Mouse (Mus musculus): ENCODE results near the gene Lrrc47. TPM values are rescaled to one million over a fixed set of nuclear protein-coding genes. Genes with fewer than 3 reads are reported as not detected.

The Lrrc47 gene
- 11.6 and 11.9 TPM in 2 replicates for polyA plus RNA-seq (2014; fragmentation: Nextera tagmentation; extraction: Ambion mirVana)

DNA sequence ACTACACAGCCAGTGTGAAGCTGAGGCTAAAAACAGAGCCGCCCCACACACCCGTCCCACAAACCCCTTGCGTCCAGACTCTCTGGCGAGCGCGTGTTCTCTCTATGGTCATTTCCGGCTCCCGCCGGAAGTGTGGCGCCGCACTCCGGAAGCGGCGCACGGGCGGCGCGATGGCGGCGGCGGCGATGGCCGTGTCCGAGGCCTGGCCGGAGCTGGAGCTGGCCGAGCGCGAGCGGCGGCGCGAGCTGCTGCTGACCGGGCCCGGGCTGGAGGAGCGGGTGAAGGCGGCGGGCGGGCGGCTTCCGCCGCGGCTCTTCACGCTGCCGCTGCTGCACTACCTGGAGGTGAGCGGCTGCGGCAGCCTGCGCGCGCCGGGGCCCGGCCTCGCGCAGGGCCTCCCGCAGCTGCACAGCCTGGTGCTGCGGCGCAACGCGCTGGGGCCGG lies at the start of gene Lrrc47:
TSS of gene Lrrc47 (plus strand) at position 86 of the 444 bp plus-strand sequence.
- peak within 1 kb of the TSS; percentile 94 for H3K4me2 ChIP-seq (ENCODE audit: low read depth, low read length)
- peak; percentile 94 for DNase-seq (ENCODE audit: low spot score)
- ATAC-seq (ENCODE audit: low read depth), result peak; percentile 96
- peak within 1 kb of the TSS; percentile 84 for H3K4me3 ChIP-seq (ENCODE audit: low read depth, low read length)
- H3K36me3 ChIP-seq (ENCODE audit: control insufficient read depth, insufficient read depth, low read length), result peaks cover 27% of the 10 kb centered on the region
- H3K27ac ChIP-seq (replicated peaks; ENCODE audit: low read depth, low read length), result peak within 1 kb of the TSS; percentile 52; the same call in 1 of the 2 replicates
- peaks cover 12% of the 10 kb centered on the region for H3K4me1 ChIP-seq (ENCODE audit: control insufficient read depth, insufficient read depth, low read length)
- no peaks in the 10 kb centered on the region for H3K27me3 ChIP-seq (replicated peaks; ENCODE audit: control insufficient read depth, insufficient read depth, low read length)
- under 1% methylated on average over 16 of the region's 59 CpGs for WGBS
- no peaks in the 10 kb centered on the region for H3K9me3 ChIP-seq (ENCODE audit: control insufficient read depth, low read length)
- H3K9ac ChIP-seq (ENCODE audit: low read depth, low read length), result peak within 1 kb of the TSS; percentile 95

DNA sequence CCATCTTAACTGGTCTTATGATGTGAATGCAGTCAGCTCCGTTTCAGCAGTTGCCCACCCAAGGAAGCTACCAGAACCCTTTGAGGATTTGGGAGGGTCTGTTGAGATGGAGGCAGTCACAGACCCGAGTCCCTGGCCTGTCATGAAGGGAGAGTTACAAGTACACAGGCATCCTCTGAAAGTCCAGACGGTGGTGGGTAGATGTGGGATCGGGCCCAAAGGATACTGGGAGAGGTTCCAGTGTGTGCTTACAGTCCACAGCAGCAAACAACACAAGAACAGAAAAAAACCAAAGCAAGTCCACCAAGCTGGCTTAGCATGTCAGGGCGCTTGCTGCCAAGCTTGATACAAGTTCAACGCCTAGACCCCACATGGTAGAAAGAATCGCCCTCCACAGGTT lies 48.9 kb upstream of the Lrrc47 start:
- peaks cover 55% of the 10 kb centered on the region for H3K36me3 ChIP-seq (ENCODE audit: control insufficient read depth, insufficient read depth, low read length)
- WGBS, result 80% methylated on average over 7 of the region's 7 CpGs
- H3K27me3 ChIP-seq (replicated peaks; ENCODE audit: control insufficient read depth, insufficient read depth, low read length), result no peaks in the 10 kb centered on the region
- no peak overlapping the region for H3K4me2 ChIP-seq (ENCODE audit: low read depth, low read length)
- H3K27ac ChIP-seq (replicated peaks; ENCODE audit: low read depth, low read length), result no peak overlapping the region
- no peaks in the 10 kb centered on the region for H3K9me3 ChIP-seq (ENCODE audit: control insufficient read depth, low read length)
- 0 out of 2 replicates have a peak, but pooled peaks cover 8% of the 10 kb centered on the region for H3K4me1 ChIP-seq (ENCODE audit: control insufficient read depth, insufficient read depth, low read length)
- ATAC-seq (ENCODE audit: low read depth) (no peak), DNase-seq (ENCODE audit: low spot score) (no peak)
- H3K4me3 ChIP-seq (ENCODE audit: low read depth, low read length), result no peak overlapping the region
- H3K9ac ChIP-seq (ENCODE audit: low read depth, low read length), result no peak overlapping the region

DNA sequence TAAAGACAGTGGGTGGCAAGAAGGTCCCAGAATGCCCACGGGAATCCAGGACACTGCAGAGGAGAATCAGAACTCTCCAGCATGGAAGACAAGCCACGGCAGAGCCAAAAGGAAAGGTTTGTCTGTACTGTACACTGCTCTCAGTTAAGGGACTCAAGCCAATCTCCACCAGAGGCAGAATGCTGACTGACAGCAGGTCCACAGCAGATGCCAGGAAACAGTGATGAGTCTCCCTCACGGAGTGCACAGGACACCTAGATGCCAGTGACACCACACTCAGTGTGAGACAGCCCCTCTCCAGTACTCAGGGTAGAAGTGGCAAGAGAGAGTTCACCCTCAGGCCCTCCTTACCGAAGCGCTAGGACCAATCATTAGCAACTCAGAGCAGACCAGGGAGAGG lies 44.9 kb upstream of the Lrrc47 start:
- H3K4me2 ChIP-seq (ENCODE audit: low read depth, low read length), result no peak overlapping the region
- no peaks in the 10 kb centered on the region for H3K9me3 ChIP-seq (ENCODE audit: control insufficient read depth, low read length)
- no peak for ATAC-seq (ENCODE audit: low read depth)
- WGBS, result 83% methylated on average over 5 of the region's 5 CpGs
- H3K27ac ChIP-seq (replicated peaks; ENCODE audit: low read depth, low read length), result no peak overlapping the region
- peaks cover 66% of the 10 kb centered on the region for H3K36me3 ChIP-seq (ENCODE audit: control insufficient read depth, insufficient read depth, low read length)
- H3K9ac ChIP-seq (ENCODE audit: low read depth, low read length), result no peak overlapping the region
- no peaks in the 10 kb centered on the region for H3K4me1 ChIP-seq (ENCODE audit: control insufficient read depth, insufficient read depth, low read length)
- H3K4me3 ChIP-seq (ENCODE audit: low read depth, low read length), result no peak overlapping the region
- no peak for DNase-seq (ENCODE audit: low spot score)
- no peaks in the 10 kb centered on the region for H3K27me3 ChIP-seq (replicated peaks; ENCODE audit: control insufficient read depth, insufficient read depth, low read length)

DNA sequence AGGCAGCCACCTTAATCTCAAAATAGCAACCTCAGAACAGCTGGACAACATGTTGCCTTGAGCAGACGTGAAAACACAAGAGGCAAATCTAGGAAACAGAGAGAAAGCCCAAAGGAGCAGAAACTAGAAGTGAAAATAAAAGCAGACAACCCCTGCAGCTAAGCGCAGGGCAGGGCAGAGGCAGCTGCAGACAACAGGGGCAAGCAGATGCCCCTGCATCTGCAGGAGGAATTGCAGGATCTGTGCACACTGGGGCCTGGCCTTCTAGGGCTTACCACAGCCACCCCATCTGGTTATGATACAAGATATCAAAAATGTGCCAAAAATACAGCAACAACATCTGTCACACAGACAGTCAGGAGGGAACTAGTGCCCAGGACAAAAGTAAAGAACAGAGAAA lies 44.0 kb upstream of the Lrrc47 start:
- ATAC-seq (ENCODE audit: low read depth) (no peak), DNase-seq (ENCODE audit: low spot score) (peak; percentile 21)
- Histone ChIP-seq H3K36me3 (ENCODE audit: control insufficient read depth, insufficient read depth, low read length) (peaks cover 63% of the 10 kb centered on the region), H3K9ac (ENCODE audit: low read depth, low read length) (no peak overlapping the region), H3K9me3 (ENCODE audit: control insufficient read depth, low read length) (no peaks in the 10 kb centered on the region), H3K4me2 (ENCODE audit: low read depth, low read length) (no peak overlapping the region), H3K4me3 (ENCODE audit: low read depth, low read length) (no peak overlapping the region), H3K27me3 (replicated peaks; ENCODE audit: control insufficient read depth, insufficient read depth, low read length) (no peaks in the 10 kb centered on the region), H3K27ac (replicated peaks; ENCODE audit: low read depth, low read length) (peak overlapping the region; percentile 39; the same call in 1 of the 2 replicates), H3K4me1 (ENCODE audit: control insufficient read depth, insufficient read depth, low read length) (no peaks in the 10 kb centered on the region)
- WGBS, result 77% methylated on average over 2 of the region's 2 CpGs

DNA sequence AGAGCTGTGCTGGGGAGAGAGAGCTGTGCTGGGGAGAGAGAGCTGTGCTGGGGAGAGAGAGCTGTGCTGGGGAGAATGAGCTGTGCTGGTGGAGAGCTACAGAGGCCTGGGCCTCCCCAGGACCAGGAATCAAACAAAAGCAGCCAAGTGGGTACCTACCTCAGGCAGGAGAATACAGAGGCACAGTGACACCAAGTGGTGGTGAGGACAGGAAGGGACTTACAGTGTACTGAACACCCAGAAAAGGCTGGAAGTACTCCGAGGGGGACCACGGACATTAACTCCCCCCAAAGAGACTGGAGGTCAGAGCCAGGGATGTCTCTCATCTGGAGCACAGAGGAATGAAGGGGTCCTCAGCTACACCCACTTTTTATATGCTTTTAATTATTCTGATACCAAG lies 43.5 kb upstream of the Lrrc47 start:
- 91% methylated on average over 2 of the region's 2 CpGs for WGBS
- ATAC-seq (ENCODE audit: low read depth), result no peak
- 0 out of 2 replicates have a peak overlapping the region, but pooled peaks have one; percentile 8 for H3K9ac ChIP-seq (ENCODE audit: low read depth, low read length)
- no peak overlapping the region for H3K27ac ChIP-seq (replicated peaks; ENCODE audit: low read depth, low read length)
- H3K27me3 ChIP-seq (replicated peaks; ENCODE audit: control insufficient read depth, insufficient read depth, low read length), result no peaks in the 10 kb centered on the region
- DNase-seq (ENCODE audit: low spot score), result no peak
- H3K36me3 ChIP-seq (ENCODE audit: control insufficient read depth, insufficient read depth, low read length), result peaks cover 62% of the 10 kb centered on the region
- no peak overlapping the region for H3K4me2 ChIP-seq (ENCODE audit: low read depth, low read length)
- H3K9me3 ChIP-seq (ENCODE audit: control insufficient read depth, low read length), result no peaks in the 10 kb centered on the region
- H3K4me3 ChIP-seq (ENCODE audit: low read depth, low read length), result no peak overlapping the region
- no peaks in the 10 kb centered on the region for H3K4me1 ChIP-seq (ENCODE audit: control insufficient read depth, insufficient read depth, low read length)

DNA sequence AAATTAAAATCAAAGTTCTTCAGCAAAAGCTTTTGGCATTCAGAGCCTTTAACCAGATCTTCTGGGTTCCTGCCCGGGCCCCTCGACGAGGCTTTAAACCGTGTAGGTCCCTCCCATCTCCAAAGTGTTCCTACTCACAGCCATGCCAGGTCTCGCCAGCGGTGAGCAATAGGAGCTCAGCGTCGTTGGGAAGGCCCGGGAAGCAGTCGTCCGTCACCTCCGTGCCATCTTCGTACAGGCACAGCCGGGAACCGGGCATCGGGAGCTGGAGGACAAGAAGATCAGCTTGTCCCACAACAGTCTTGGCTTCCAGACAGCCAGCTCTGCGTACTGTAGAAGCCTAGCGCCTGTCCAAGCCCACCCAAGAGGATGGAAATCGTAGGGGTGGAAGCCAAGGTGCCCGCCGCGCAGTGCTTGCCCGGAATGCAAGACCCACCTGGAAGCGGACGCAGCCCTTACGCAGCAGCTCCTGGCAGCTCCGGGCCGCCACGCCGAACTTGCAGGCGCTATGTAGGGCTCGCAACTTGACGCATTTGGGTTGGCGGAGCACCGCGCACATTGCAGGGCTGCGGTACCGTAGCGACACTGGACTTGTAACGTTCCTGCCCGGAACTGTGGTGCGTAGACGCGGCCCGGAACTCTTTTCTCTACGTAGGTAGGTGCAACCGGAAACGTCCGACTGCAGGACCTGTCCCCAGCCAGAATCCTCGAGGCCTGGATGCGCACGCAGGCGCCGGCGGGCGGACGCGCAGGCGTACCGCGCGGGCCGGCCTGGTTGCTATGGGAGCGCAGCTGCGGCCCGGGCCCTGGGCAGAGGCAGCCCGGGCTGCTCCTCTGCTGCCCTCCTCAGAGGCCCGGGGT lies 36.9 kb upstream of the Lrrc47 start, which contains the start of the genes Dffb and Cep104:
TSS of gene Dffb (minus strand) at position 696 of the 861 bp plus-strand sequence.
TSS of gene Cep104 (plus strand) at position 764 of the 861 bp plus-strand sequence.
- H3K9ac ChIP-seq (ENCODE audit: low read depth, low read length), result peak within 1 kb of the TSS; percentile 91
- peaks cover 9% of the 10 kb centered on the region for H3K4me1 ChIP-seq (ENCODE audit: control insufficient read depth, insufficient read depth, low read length)
- H3K27ac ChIP-seq (replicated peaks; ENCODE audit: low read depth, low read length), result peak within 1 kb of the TSS; percentile 63
- H3K36me3 ChIP-seq (ENCODE audit: control insufficient read depth, insufficient read depth, low read length), result peaks cover 32% of the 10 kb centered on the region
- DNase-seq (ENCODE audit: low spot score) (peak; percentile 97), ATAC-seq (ENCODE audit: low read depth) (peak; percentile 99)
- H3K27me3 ChIP-seq (replicated peaks; ENCODE audit: control insufficient read depth, insufficient read depth, low read length), result no peaks in the 10 kb centered on the region
- 2% methylated on average over 39 of the region's 68 CpGs for WGBS
- H3K4me2 ChIP-seq (ENCODE audit: low read depth, low read length), result peak within 1 kb of the TSS; percentile 90
- H3K9me3 ChIP-seq (ENCODE audit: control insufficient read depth, low read length), result no peaks in the 10 kb centered on the region
- H3K4me3 ChIP-seq (ENCODE audit: low read depth, low read length), result peak within 1 kb of the TSS; percentile 98

DNA sequence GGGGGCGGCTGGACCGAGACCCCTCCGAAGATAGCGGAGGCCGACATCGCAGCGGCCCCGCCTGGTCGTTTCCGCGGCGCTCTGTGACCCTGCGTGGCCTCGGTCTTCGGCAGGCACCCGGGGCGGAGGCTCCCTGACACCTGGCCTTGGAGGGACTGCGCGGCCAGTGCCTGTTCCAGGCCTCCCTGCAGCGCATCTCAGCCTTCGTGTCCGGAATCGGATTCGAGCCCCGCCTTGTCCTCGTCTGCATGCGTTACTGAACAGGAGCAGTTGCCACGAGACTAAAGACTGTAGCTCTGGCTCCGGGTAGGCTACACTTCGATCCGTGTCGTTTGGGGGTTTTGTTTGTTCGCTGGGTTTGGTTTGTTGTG lies 36.3 kb upstream of the Lrrc47 start:
- DNase-seq (ENCODE audit: low spot score), result peak; percentile 26
- Histone ChIP-seq H3K4me3 (ENCODE audit: low read depth, low read length) (peak overlapping the region; percentile 98), H3K4me2 (ENCODE audit: low read depth, low read length) (peak overlapping the region; percentile 90), H3K4me1 (ENCODE audit: control insufficient read depth, insufficient read depth, low read length) (peaks cover 9% of the 10 kb centered on the region), H3K27ac (replicated peaks; ENCODE audit: low read depth, low read length) (peak overlapping the region; percentile 58; the same call in 1 of the 2 replicates), H3K9me3 (ENCODE audit: control insufficient read depth, low read length) (no peaks in the 10 kb centered on the region), H3K36me3 (ENCODE audit: control insufficient read depth, insufficient read depth, low read length) (peaks cover 32% of the 10 kb centered on the region), H3K9ac (ENCODE audit: low read depth, low read length) (peak overlapping the region; percentile 91), H3K27me3 (replicated peaks; ENCODE audit: control insufficient read depth, insufficient read depth, low read length) (no peaks in the 10 kb centered on the region)
- peak; percentile 70; the same call in 1 of the 2 replicates for ATAC-seq (ENCODE audit: low read depth)
- 2% methylated on average over 21 of the region's 33 CpGs for WGBS

DNA sequence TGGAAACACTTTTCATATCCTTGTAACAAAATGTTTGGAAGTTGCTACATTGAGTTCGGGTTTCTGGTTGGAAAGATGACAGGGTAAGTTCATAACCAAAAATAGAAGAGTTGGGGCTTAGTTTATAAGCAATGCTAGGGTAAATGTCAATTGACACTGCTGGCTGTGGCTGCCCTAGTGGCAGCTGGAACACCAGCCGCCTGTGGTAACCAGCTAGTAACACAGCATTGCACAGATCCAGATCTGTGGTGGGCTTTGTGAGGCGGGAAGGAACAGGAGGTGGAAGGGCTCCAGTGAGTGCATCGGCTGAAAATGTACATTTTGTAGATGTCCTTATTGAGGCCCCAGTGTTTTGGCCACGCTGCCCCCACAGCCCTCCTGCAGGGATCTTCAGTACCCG lies 35.8 kb upstream of the Lrrc47 start:
- Histone ChIP-seq H3K4me2 (ENCODE audit: low read depth, low read length) (peak overlapping the region; percentile 90), H3K4me1 (ENCODE audit: control insufficient read depth, insufficient read depth, low read length) (peaks cover 9% of the 10 kb centered on the region), H3K27me3 (replicated peaks; ENCODE audit: control insufficient read depth, insufficient read depth, low read length) (no peaks in the 10 kb centered on the region), H3K36me3 (ENCODE audit: control insufficient read depth, insufficient read depth, low read length) (peaks cover 32% of the 10 kb centered on the region), H3K9ac (ENCODE audit: low read depth, low read length) (peak overlapping the region; percentile 91), H3K4me3 (ENCODE audit: low read depth, low read length) (peak overlapping the region; percentile 98), H3K27ac (replicated peaks; ENCODE audit: low read depth, low read length) (no peak overlapping the region), H3K9me3 (ENCODE audit: control insufficient read depth, low read length) (no peaks in the 10 kb centered on the region)
- DNase-seq (ENCODE audit: low spot score) (no peak), ATAC-seq (ENCODE audit: low read depth) (no peak)
- WGBS, result 34% methylated on average over 6 of the region's 6 CpGs

Measured in embryonic facial prominence, embryonic 14.5 days (tissue).